Mouse (Mus musculus): ENCODE measurements at regions not wholly inside any gene's neighbourhood (a gene's known extent, or its start where the extent isn't known, plus 50 kb on each side); places are given as distances from the start of the nearest gene placed in this dataset.

DNA sequence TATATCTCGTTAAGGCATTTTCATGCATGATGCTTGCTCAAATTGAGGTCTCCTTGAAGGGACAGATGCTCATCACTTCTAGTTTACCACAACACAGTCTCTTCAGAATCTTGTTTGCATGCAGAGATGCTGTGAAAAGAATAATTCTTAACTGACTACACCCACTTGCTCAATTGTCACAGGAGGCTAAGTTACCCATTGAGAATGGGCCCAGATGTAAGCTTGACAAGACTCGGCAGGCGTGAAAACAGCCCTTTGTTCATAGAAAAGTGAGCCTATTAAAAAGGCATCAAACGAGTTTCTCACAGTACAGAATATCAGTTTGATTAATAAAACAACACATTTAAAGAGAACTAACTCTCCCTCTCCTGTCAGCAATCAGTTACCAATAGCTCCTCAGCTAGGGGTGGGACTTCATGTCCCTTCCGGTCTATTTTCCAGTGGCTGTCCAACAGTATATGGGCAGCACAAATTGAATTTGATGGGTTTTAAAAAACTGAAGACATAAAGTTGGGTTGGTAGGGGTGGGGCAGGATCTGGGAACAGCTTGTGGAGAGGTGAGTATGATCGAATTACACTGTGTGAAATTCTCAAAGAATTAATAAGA lies 180.1 kb upstream of the Pde3a start:
- no peak for TF ChIP-seq CTCF (IDR thresholded peaks at IDR 0.05; ENCODE audit: low read depth)
- H3K4me1 ChIP-seq (ENCODE audit: insufficient read depth) = no peaks in the 10 kb centered on the region
- H3K4me3 ChIP-seq (ENCODE audit: low read depth, low read length) = no peak overlapping the region
- DNase-seq = peak; percentile 17
- no peak overlapping the region for H3K9ac ChIP-seq
- peak; percentile 51 for ATAC-seq
- no peaks in the 10 kb centered on the region for H3K9me3 ChIP-seq (ENCODE audit: low read length)
- H3K36me3 ChIP-seq (ENCODE audit: insufficient read depth) = no peaks in the 10 kb centered on the region
- no peak overlapping the region for H3K27ac ChIP-seq (ENCODE audit: low read depth, low read length)
- H3K4me2 ChIP-seq (ENCODE audit: low read depth) = no peak overlapping the region
- H3K27me3 ChIP-seq (ENCODE audit: insufficient read depth, low read length) = no peaks in the 10 kb centered on the region; the same call in 1 of the 2 replicates
- WGBS = 34% methylated on average over 6 of the region's 6 CpGs

DNA sequence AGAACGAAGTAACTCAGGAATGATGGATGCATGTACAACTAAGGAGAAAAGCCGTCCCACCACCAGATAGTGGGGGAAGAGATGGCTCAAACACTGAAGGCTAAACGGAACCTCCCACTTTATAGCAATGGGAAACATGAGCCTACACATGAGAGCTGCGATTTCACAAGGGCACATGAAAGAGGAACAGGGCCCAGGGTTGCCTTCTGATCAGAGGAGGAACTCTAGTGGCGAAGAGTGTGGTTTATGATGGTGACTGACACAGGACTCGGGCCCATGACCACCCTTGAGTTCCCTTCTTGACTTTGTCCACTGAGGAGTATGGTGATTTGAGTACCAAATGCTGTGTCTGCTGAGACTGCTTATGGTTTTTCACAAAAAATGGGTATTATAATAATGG lies 179.2 kb upstream of the Pde3a start:
- no peak overlapping the region for H3K9ac ChIP-seq
- TF ChIP-seq CTCF (IDR thresholded peaks at IDR 0.05; ENCODE audit: low read depth) = no peak
- DNase-seq (no peak), ATAC-seq (no peak)
- no peaks in the 10 kb centered on the region; the same call in 1 of the 2 replicates for H3K27me3 ChIP-seq (ENCODE audit: insufficient read depth, low read length)
- no peaks in the 10 kb centered on the region for H3K36me3 ChIP-seq (ENCODE audit: insufficient read depth)
- WGBS = 91% methylated on average over 6 of the region's 6 CpGs
- H3K27ac ChIP-seq (ENCODE audit: low read depth, low read length) = no peak overlapping the region
- no peaks in the 10 kb centered on the region for H3K9me3 ChIP-seq (ENCODE audit: low read length)
- H3K4me1 ChIP-seq (ENCODE audit: insufficient read depth) = no peaks in the 10 kb centered on the region
- H3K4me2 ChIP-seq (ENCODE audit: low read depth) = no peak overlapping the region
- no peak overlapping the region for H3K4me3 ChIP-seq (ENCODE audit: low read depth, low read length)

DNA sequence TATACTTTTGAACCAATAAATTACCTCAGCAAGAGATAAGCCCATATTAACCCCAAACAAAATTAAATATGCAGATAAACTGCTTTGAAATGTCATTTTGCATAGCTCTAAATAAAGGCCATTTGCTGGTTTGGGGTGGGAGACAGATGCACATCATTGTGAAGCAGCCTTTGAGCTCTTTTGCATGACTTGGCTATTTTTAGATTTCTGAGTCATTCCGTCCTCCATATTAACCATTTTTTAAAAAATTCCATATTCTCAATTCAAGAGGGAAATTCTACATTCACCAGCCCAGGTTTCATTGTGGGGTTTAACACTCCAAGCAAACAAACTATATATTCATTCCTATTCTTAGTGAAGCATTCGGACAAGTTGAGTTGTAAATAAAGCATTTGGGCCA lies 177.6 kb upstream of the Pde3a start:
- WGBS = 56% methylated on average over 2 of the region's 2 CpGs
- ATAC-seq (no peak), DNase-seq (no peak)
- Histone ChIP-seq H3K4me1 (ENCODE audit: insufficient read depth) (no peaks in the 10 kb centered on the region), H3K4me3 (ENCODE audit: low read depth, low read length) (no peak overlapping the region), H3K27me3 (ENCODE audit: insufficient read depth, low read length) (no peaks in the 10 kb centered on the region; the same call in 1 of the 2 replicates), H3K36me3 (ENCODE audit: insufficient read depth) (no peaks in the 10 kb centered on the region), H3K27ac (ENCODE audit: low read depth, low read length) (no peak overlapping the region), H3K4me2 (ENCODE audit: low read depth) (no peak overlapping the region), H3K9me3 (ENCODE audit: low read length) (no peaks in the 10 kb centered on the region), H3K9ac (no peak overlapping the region)
- TF ChIP-seq CTCF (IDR thresholded peaks at IDR 0.05; ENCODE audit: low read depth) = no peak

DNA sequence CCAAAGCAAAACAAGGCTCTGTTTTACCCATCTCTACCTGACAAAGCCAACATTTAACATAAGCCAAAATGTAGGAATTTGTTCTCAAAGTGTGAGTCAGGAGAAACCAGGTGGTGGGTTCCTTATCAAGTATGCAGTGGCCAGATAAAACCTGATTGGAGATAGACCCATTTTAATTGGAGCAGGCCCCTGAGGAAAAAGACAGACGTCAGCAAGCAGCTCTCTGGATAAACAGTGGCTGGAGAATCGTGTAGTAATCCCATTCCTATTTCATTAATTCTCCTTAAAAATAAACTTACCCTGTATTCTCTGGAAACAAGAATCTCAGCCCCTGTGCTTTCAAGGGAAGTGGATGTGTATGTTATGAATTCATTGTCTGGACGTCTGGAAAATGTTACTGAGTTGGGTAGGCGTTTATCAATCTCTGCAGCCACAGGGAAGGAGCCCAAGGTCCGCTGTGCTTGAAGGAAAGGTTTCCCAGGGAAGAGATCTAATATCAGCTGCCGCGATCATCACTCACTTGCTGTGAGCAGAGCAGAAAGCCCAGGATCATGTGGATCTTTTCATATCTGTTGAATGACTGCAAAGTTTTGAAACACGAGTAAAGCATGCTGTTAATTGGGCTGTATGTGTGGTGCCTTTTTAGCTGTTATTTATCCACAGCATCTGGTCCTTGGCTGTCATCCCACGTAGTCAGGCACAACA lies 157.8 kb upstream of the Pde3a start:
- ATAC-seq (peak; percentile 62), DNase-seq (peak; percentile 58)
- no peaks in the 10 kb centered on the region for H3K27me3 ChIP-seq (ENCODE audit: insufficient read depth, low read length)
- H3K27ac ChIP-seq (ENCODE audit: low read depth, low read length) = no peak overlapping the region
- H3K9ac ChIP-seq = no peak overlapping the region
- H3K4me3 ChIP-seq (ENCODE audit: low read depth, low read length) = no peak overlapping the region
- WGBS = 52% methylated on average over 9 of the region's 9 CpGs
- no peaks in the 10 kb centered on the region for H3K4me1 ChIP-seq (ENCODE audit: insufficient read depth)
- H3K4me2 ChIP-seq (ENCODE audit: low read depth) = no peak overlapping the region
- H3K9me3 ChIP-seq (ENCODE audit: low read length) = no peaks in the 10 kb centered on the region
- H3K36me3 ChIP-seq (ENCODE audit: insufficient read depth) = no peaks in the 10 kb centered on the region
- no peak for TF ChIP-seq CTCF (IDR thresholded peaks at IDR 0.05; ENCODE audit: low read depth)

DNA sequence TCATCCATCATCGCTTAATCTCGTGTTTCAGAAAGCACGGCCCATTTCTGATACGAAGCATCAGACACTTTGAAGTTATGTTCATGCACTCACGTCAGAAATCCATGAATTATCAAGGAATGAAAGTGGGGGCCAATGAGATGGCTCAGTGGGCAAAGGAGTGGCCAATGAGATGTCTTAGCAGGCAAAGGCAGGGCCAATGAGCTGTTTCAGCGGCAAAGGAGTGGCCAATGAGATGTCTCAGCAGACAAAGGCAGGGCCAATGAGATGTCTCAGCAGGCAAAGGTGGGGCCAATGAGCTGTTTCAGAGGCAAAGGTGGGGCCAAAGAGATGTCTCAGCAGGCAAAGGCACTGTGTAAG lies 157.3 kb upstream of the Pde3a start:
- peak; percentile 8; the same call in 1 of the 2 replicates for ATAC-seq
- no peak for TF ChIP-seq CTCF (IDR thresholded peaks at IDR 0.05; ENCODE audit: low read depth)
- no peaks in the 10 kb centered on the region for H3K9me3 ChIP-seq (ENCODE audit: low read length)

DNA sequence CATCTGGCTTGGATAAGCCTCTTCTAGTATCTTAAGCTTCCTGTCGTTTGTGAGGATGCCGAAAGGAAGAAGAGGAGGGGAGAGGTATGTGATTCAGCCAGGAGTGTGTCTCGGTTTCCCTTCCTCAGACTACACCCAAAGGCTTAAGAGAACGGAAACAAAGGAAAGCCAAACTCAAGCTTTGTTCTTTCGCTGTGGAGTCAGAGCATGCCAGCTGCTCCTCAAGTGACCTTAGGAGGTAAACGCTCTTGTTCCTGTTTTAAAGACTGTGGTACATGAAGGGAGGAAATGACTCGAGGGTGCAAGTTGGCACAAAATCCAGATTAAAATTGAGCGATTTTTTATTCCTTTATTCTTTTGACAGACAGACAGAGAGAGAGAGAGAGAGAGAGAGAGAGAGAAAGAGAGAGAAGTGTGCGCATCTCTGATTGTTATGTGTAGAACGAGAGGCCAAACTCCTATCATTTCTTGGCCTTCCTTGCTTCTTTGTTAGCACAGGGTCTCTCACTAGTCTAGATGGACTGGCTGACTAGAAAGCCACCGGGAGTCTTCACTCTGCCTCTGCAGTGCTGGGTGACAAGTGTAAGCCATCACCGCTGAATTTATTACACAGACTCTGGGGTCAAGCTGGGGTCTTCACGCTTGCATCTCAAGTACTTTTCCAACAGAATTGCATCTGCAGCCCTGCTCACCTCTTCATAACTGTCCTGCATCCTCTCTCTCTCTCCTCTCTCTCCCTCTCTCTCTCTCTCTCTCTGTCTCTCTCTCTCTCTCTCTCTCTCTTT lies 151.5 kb upstream of the Pde3a start:
- no peak overlapping the region for H3K4me3 ChIP-seq (ENCODE audit: low read depth, low read length)
- TF ChIP-seq CTCF (IDR thresholded peaks at IDR 0.05; ENCODE audit: low read depth) = no peak
- no peaks in the 10 kb centered on the region for H3K36me3 ChIP-seq (ENCODE audit: insufficient read depth)
- no peak overlapping the region for H3K9ac ChIP-seq
- no peak overlapping the region for H3K27ac ChIP-seq (ENCODE audit: low read depth, low read length)
- H3K4me2 ChIP-seq (ENCODE audit: low read depth) = no peak overlapping the region
- ATAC-seq (no peak), DNase-seq (no peak)
- no peaks in the 10 kb centered on the region for H3K9me3 ChIP-seq (ENCODE audit: low read length)
- WGBS = 68% methylated on average over 13 of the region's 13 CpGs
- no peaks in the 10 kb centered on the region for H3K27me3 ChIP-seq (ENCODE audit: insufficient read depth, low read length)
- H3K4me1 ChIP-seq (ENCODE audit: insufficient read depth) = no peaks in the 10 kb centered on the region

More for the DNA sequence above, 157.3 kb upstream of the Pde3a start:
- Histone ChIP-seq H3K9ac (no peak overlapping the region), H3K4me2 (ENCODE audit: low read depth) (no peak overlapping the region), H3K36me3 (ENCODE audit: insufficient read depth) (no peaks in the 10 kb centered on the region), H3K4me3 (ENCODE audit: low read depth, low read length) (no peak overlapping the region), H3K27ac (ENCODE audit: low read depth, low read length) (no peak overlapping the region), H3K4me1 (ENCODE audit: insufficient read depth) (no peaks in the 10 kb centered on the region), H3K27me3 (ENCODE audit: insufficient read depth, low read length) (no peaks in the 10 kb centered on the region)
- no peak for DNase-seq
- 66% methylated on average over 6 of the region's 6 CpGs for WGBS

DNA sequence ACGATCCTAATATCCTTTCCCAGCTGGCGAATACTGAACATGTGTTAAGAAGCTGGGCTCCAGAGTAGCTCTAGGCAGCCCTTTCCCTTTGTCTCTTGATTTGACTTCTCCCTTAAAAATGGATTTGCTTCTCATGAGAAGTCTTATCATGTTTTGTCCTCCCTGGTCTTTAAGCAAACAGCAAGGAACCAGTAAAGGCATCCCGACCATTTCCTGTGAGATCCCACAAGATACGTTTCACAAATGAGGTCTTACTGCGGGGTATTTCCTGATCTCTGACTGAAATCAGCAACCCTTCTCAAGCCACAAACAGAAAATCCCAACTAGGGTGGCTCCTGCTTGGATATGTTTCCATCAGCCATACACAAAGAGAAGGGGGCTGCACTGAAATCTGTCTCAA lies 130.8 kb upstream of the Pde3a start:
- Histone ChIP-seq H3K4me3 (ENCODE audit: low read depth, low read length) (no peak overlapping the region), H3K9ac (no peak overlapping the region), H3K27me3 (ENCODE audit: insufficient read depth, low read length) (no peaks in the 10 kb centered on the region), H3K4me2 (ENCODE audit: low read depth) (no peak overlapping the region), H3K9me3 (ENCODE audit: low read length) (no peaks in the 10 kb centered on the region), H3K36me3 (ENCODE audit: insufficient read depth) (no peaks in the 10 kb centered on the region), H3K4me1 (ENCODE audit: insufficient read depth) (no peaks in the 10 kb centered on the region), H3K27ac (ENCODE audit: low read depth, low read length) (no peak overlapping the region)
- TF ChIP-seq CTCF (IDR thresholded peaks at IDR 0.05; ENCODE audit: low read depth) = no peak
- ATAC-seq (no peak), DNase-seq (no peak)
- WGBS = 82% methylated on average over 5 of the region's 5 CpGs
